Mouse (Mus musculus) forebrain, embryonic 14.5 days (tissue): ENCODE results near the gene Brd3. TPM values are rescaled to one million over a fixed set of nuclear protein-coding genes. Genes with fewer than 3 reads are reported as not detected.
A peak's percentile ranks its signal among the peaks of the same experiment; 100 is the strongest.

Experiments
- ATAC-seq: fragments of 200-750 bp; cut with Nextera tagmentation; 2 replicates; pipeline ENCODE4 v1.8.0; 2017; ENCODE audit warnings: mild to moderate bottlenecking, moderate library complexity
- DNase-seq: peaks from one replicate; pipeline ENCODE4 v3.0.0-alpha.2; 2015; ENCODE audit warnings: low spot score
- H3K27ac ChIP-seq: fragments of 300-500 bp; sonication (generic); 2 replicates; pipeline ENCODE4 v1.5.1; 2014; ENCODE audit warnings: low read depth, mild to moderate bottlenecking, control low read depth, low read length, moderate library complexity
- H3K27me3 ChIP-seq: fragments of 300-500 bp; sonication (generic); replicated peaks from 2 replicates; pipeline ENCODE4 v1.6.1; 2014; ENCODE audit warnings: low read length, control low read depth, mixed read lengths; ENCODE audit not compliant: control insufficient read depth, insufficient read depth
- H3K36me3 ChIP-seq: fragments of 300-500 bp; sonication (generic); 2 replicates; pipeline ENCODE4 v1.6.1; 2014; ENCODE audit warnings: low read length, control low read depth; ENCODE audit not compliant: control insufficient read depth, insufficient read depth
- H3K4me1 ChIP-seq: fragments of 300-500 bp; sonication (generic); 2 replicates; pipeline ENCODE4 v1.6.1; 2014; ENCODE audit warnings: antibody characterized with exemption, low read length, control low read depth; ENCODE audit not compliant: control insufficient read depth, insufficient read depth
- H3K4me2 ChIP-seq: fragments of 300-500 bp; sonication (generic); 2 replicates; pipeline ENCODE4 v1.6.1; 2014; ENCODE audit warnings: mild to moderate bottlenecking, control low read depth, low read length
- H3K4me3 ChIP-seq: fragments of 300-500 bp; sonication (generic); 2 replicates; pipeline ENCODE4 v1.5.1; 2014; ENCODE audit warnings: low read depth, low read length, control low read depth
- H3K9ac ChIP-seq: fragments of 300-500 bp; sonication (generic); 2 replicates; pipeline ENCODE4 v1.6.1; 2014; ENCODE audit warnings: mild to moderate bottlenecking, low read length, control low read depth, moderate library complexity
- H3K9me3 ChIP-seq: fragments of 300-500 bp; sonication (generic); replicated peaks from 2 replicates; pipeline ENCODE4 v1.6.1; 2016; ENCODE audit warnings: low read length, control low read depth, mixed read lengths; ENCODE audit not compliant: control insufficient read depth
- WGBS: fragments of 180-500 bp; shearing (Covaris S2); extraction: QIAGEN DNeasy Blood & Tissue Kit; methylation state at CpG from one replicate; pipeline ENCODE4 v1.1.7; 2014; 5-methylcytosine and 5-hydroxymethylcytosine counted together
- polyA plus RNA-seq: library from polyadenylated mRNA; unstranded; fragments of >200 nt; fragmentation: Nextera tagmentation; extraction: Ambion mirVana; gene quantifications from 2 replicates; pipeline ENCODE4 v1.2.1, GENCODE M21; 2014

Brd3 gene
- polyA plus RNA-seq, 1 experiment from 2014 or later = 155 TPM

- Histone ChIP-seq H3K36me3 (peaks cover 63% of the 10 kb centered on the region), H3K9me3 (no peaks in the 10 kb centered on the region), H3K4me3 (no peak overlapping the region), H3K27ac (no peak overlapping the region), H3K4me1 (peaks cover 8% of the 10 kb centered on the region), H3K27me3 (no peaks in the 10 kb centered on the region), H3K9ac (no peak overlapping the region), H3K4me2 (no peak overlapping the region)
- 96% methylated on average over 3 of the region's 3 CpGs for WGBS
- DNase-seq = no peak
- no peak for ATAC-seq
These were observed 61.6 kb downstream of the Brd3 start for GRCm38 (mm10) chr2:27445910-27446309.

GRCm38 (mm10) chr2:27443450-27443708 lies 64.1 kb downstream of the Brd3 start:
- Histone ChIP-seq H3K9ac (peak overlapping the region; percentile 77; the same call in 1 of the 2 replicates), H3K4me3 (peak overlapping the region; percentile 54), H3K4me2 (peak overlapping the region; percentile 79), H3K36me3 (peaks cover 38% of the 10 kb centered on the region), H3K27me3 (no peaks in the 10 kb centered on the region), H3K27ac (no peak overlapping the region), H3K4me1 (peaks cover 8% of the 10 kb centered on the region), H3K9me3 (no peaks in the 10 kb centered on the region)
- DNase-seq = no peak
- 83% methylated on average over 5 of the region's 5 CpGs for WGBS
- ATAC-seq = no peak

GRCm38 (mm10) chr2:27442708-27443449 lies 64.6 kb downstream of the Brd3 start:
- 31% methylated on average over 20 of the region's 20 CpGs for WGBS
- DNase-seq (no peak), ATAC-seq (no peak; the same call in 1 of the 2 replicates)
- Histone ChIP-seq H3K9ac (peak overlapping the region; percentile 77), H3K4me2 (peak overlapping the region; percentile 79), H3K27me3 (no peaks in the 10 kb centered on the region), H3K4me1 (peaks cover 8% of the 10 kb centered on the region), H3K4me3 (peak overlapping the region; percentile 54), H3K36me3 (peaks cover 33% of the 10 kb centered on the region), H3K9me3 (no peaks in the 10 kb centered on the region), H3K27ac (peak overlapping the region; percentile 61)

DNA sequence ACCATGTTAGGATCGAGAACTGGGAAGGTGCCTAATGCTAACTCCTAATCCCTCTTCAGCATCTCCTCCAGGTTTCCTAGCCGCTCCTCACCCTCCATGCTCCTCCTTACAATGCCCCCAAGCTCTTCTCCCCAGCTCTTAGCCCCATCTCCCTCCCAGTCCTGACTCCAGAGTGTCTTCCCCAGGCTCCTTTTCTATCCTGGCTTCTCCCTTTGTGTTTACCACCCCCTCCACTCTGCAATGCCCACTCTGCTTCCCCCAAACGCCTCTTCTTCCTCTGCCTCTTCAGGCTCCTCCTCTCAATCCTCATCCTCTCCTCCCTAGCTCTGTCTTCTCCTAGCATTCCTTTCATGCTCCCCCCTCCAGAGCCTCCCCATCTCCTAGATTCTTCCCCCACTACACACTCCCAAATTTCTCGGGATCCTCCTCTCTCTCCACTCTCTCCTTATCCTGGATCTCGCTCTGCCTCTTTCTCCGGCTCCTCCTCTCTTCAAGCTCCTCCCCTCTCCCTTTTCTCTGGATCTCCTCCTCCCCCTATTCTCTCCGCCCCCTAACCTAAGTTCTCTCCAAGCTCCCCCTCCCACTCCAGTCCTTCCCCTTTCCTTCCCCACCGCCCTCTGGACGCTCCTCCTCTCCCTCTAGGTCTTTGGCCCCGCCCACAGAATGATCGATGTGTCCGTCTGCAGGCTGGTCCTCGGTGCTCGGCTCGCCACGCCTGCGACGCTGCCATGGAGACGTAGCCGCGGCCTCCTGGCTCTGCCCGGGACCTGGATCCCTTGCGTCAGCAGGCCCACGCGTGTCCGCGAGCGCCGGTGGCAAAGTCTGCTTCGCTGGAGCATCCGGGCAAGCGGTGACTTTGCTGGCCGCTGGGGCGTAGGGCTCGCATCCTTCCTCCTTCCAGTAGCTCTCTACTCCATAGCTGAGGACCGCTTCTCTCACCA lies 65.4 kb downstream of the Brd3 start, which contains the start of gene Brd3os:
Gene Brd3os, plus strand, starts transcription at position 558 of the 941 bp plus-strand sequence.
- peaks cover 24% of the 10 kb centered on the region for H3K36me3 ChIP-seq
- H3K4me3 ChIP-seq = peak within 1 kb of the TSS; percentile 54
- H3K4me1 ChIP-seq = peaks cover 8% of the 10 kb centered on the region
- H3K9me3 ChIP-seq = no peaks in the 10 kb centered on the region
- peak within 1 kb of the TSS; percentile 61 for H3K27ac ChIP-seq
- WGBS = 1% methylated on average over 36 of the region's 36 CpGs
- peak within 1 kb of the TSS; percentile 79 for H3K4me2 ChIP-seq
- no peaks in the 10 kb centered on the region for H3K27me3 ChIP-seq
- H3K9ac ChIP-seq = peak within 1 kb of the TSS; percentile 77
- ATAC-seq (peak; percentile 93), DNase-seq (peak; percentile 99)

DNA sequence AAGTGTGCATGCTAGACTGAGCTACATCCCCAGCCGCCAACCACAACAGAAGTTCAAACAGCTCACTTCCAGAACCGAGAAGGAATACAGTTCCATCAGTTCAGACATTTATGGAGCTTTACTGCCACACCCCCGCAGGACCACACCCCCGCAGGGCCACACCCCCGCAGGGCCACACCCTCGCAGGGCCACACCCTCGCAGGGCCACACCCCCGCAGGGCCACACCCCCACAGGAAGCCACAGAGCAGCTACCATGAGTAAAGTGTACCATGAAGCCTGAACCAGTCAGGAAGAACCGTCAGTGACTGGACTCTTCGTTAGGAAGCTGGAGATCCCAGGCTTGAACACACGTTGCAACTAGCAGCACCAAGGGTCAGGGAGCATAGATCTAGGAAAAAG lies 69.2 kb downstream of the Brd3 start:
- no peaks in the 10 kb centered on the region for H3K9me3 ChIP-seq
- ATAC-seq = no peak
- no peak overlapping the region for H3K4me3 ChIP-seq
- no peak overlapping the region for H3K4me2 ChIP-seq
- no peak overlapping the region for H3K27ac ChIP-seq
- H3K9ac ChIP-seq = no peak overlapping the region
- no peaks in the 10 kb centered on the region for H3K36me3 ChIP-seq
- DNase-seq = no peak
- peaks cover 6% of the 10 kb centered on the region for H3K4me1 ChIP-seq
- 20% methylated on average over 11 of the region's 11 CpGs for WGBS
- no peaks in the 10 kb centered on the region for H3K27me3 ChIP-seq

- peaks cover 2% of the 10 kb centered on the region for H3K4me1 ChIP-seq
- WGBS = 57% methylated on average over 1 of the region's 1 CpGs
- H3K27me3 ChIP-seq = no peaks in the 10 kb centered on the region
These were observed 69.6 kb downstream of the Brd3 start for GRCm38 (mm10) chr2:27437876-27438275.

GRCm38 (mm10) chr2:27432599-27432998 lies 74.9 kb downstream of the Brd3 start:
- DNase-seq = no peak
- WGBS = 81% methylated on average over 2 of the region's 2 CpGs
- Histone ChIP-seq H3K36me3 (no peaks in the 10 kb centered on the region), H3K4me1 (no peaks in the 10 kb centered on the region), H3K4me2 (no peak overlapping the region), H3K4me3 (no peak overlapping the region), H3K9ac (no peak overlapping the region), H3K27ac (no peak overlapping the region), H3K9me3 (no peaks in the 10 kb centered on the region), H3K27me3 (no peaks in the 10 kb centered on the region)
- ATAC-seq = no peak

More at GRCm38 (mm10) chr2:27437876-27438275, 69.6 kb downstream of the Brd3 start:
- H3K27ac ChIP-seq = no peak overlapping the region
- no peak overlapping the region for H3K9ac ChIP-seq
- H3K9me3 ChIP-seq = no peaks in the 10 kb centered on the region
- H3K4me2 ChIP-seq = no peak overlapping the region
- ATAC-seq (no peak), DNase-seq (no peak)
- no peaks in the 10 kb centered on the region for H3K36me3 ChIP-seq
- H3K4me3 ChIP-seq = no peak overlapping the region

GRCm38 (mm10) chr2:27430621-27431020 lies 76.8 kb downstream of the Brd3 start:
- Histone ChIP-seq H3K36me3 (no peaks in the 10 kb centered on the region), H3K27me3 (no peaks in the 10 kb centered on the region), H3K4me3 (no peak overlapping the region), H3K27ac (no peak overlapping the region), H3K4me2 (no peak overlapping the region), H3K9ac (no peak overlapping the region), H3K9me3 (no peaks in the 10 kb centered on the region), H3K4me1 (peaks cover 5% of the 10 kb centered on the region; the same call in 1 of the 2 replicates)
- 89% methylated on average over 7 of the region's 7 CpGs for WGBS
- ATAC-seq = no peak
- no peak for DNase-seq
